Mouse (Mus musculus): ENCODE results near the gene Dtx1. TPM values are rescaled to one million over a fixed set of nuclear protein-coding genes. Genes with fewer than 3 reads are reported as not detected.

Gene Dtx1
- total RNA-seq, 2 experiments from 2014 or later: not detected

DNA sequence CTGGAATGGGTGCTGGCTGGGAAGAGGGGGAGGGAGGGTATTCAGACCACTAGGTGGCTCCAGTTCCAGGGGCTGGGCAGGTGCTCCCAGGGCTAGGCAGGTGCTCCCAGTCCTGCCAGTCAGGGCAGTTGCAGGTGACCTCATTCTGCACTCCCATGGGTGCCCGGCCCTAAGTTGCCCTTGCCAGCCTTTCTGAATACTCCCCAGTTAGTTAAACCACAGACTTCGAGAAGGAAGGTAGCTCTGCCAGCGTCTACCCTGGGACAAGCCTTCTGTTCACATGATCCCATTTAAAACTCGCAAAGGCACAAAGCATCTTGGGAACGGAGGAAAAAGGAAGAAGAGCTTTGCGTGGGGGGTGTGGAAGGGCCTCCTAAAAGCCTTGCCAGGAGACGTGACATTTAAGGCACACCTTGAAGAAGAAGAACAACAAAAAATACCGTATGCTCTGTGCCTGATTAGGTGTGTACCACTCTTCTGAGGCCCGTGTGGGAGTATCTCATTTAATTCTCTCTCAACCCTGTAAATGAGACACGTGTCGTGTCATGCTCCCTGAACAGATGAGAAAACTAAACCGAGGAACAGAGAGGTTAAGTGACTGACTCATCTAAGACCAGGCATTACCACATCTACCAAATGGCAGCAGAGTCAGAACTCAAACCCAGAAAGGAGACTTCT lies 63.8 kb downstream of the Dtx1 start:
- ATAC-seq (replicated peaks; ENCODE audit: low FRiP score, poor library complexity, severe bottlenecking): no peak

DNA sequence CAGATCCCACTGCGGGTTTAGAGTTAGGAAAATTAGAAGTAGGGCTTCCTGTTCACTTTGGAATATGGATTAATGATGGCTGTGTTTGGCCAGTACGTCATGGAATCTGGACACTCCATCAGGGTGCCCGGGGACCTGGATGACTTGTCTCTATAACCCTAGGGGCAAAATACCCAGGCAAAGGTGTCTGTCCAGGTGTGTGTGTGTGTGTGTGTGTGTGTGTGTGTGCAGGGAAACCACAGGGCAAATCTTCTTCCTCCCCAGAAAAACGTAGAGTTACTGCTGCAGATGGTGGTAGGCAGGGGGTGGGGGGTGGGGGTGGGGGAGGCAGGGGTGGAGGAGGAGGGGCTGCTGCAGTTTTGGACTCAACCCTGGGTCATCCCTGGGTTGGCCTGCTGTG lies 64.4 kb downstream of the Dtx1 start:
- no peak for ATAC-seq (replicated peaks; ENCODE audit: low FRiP score, poor library complexity, severe bottlenecking)

DNA sequence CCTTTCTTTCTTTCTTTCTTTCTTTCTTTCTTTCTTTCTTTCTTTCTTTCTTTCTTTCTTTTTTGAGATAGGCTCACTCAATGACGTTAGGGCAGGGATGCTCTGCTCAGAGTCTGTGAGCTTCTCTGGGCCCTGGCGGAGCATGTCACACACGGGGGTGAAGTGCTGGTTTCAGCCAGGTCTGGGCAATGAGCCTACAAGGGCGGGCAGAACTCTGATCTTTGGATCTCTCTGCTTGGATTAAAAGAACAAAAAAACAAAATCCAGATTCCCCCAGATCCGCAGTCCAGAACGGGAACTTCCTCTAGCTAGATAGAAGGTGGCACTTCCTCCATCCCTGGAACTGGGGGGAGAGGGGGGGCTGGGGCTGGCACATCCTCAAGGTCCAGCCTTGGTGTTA lies 65.9 kb downstream of the Dtx1 start:
- ATAC-seq (replicated peaks; ENCODE audit: low FRiP score, poor library complexity, severe bottlenecking): no peak

DNA sequence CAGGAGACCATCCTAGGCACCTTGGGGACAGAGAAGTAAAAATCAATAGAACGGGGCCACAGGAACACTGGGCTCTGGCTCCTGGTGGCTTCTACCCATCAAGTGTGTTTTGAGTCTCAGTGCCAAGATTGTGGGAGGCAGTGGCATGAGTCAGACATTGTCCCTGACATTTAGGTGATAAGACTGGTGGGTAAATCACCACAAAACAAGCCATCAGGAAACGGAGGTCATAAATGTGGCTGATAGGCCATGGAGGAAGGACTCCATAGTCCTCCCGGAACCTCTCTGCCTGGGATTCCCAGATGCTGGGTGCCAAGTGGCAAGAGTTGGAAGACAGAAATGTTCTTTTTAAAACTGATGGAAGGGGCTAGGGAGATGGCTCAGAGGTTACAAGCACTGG lies 67.5 kb downstream of the Dtx1 start:
- ATAC-seq (replicated peaks; ENCODE audit: low FRiP score, poor library complexity, severe bottlenecking): no peak

DNA sequence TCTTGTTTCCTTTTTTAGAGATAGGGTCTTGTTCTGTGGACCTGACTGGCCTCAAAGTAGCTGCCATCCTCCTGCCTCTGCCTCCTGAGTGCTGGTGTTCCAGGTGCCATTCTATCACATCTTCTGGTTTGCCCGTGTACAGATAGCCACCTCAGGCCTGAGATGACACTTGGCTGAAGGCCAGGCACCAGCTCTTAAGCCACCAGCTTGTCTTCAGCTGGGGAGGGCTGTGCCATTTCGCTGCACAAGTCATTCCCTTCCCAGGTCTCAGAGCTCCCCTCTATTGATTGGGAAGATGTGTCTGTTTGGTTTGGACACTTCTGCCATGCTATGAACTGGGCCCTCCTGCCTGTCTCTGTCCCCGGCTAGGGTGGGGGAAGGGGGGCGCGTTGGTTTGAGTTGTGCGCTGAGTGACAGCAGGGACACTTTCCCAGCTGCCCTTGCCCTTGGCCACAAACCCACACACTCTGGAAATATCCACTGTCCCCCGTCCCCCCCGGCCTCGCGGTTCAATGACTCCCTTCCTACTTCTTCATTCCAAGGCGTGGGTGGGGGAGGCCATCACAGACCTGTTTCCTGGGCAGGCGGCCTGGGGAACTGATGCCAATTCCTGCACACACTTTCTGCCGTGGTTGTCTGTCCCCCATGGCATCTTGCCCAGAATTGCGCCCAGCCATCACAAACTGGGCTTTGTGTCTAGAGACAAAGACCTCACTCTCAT lies 68.2 kb downstream of the Dtx1 start:
- no peak for ATAC-seq (replicated peaks; ENCODE audit: low FRiP score, poor library complexity, severe bottlenecking)

DNA sequence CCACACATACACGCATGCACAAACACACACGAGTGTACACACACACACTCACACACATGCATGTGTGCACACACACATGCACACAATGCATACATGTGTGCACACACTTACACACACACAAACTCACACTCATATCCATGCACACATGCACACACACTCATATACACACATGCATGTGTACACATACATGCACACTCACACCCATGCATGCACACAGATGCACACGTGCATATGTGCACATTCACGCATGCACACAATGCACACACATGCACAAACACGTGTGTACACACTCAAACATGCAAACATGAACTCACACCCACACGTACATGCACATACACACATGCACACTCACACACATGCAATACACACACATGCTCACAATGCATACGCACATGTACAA lies 71.6 kb downstream of the Dtx1 start:
- no peak for ATAC-seq (replicated peaks; ENCODE audit: low FRiP score, poor library complexity, severe bottlenecking)

DNA sequence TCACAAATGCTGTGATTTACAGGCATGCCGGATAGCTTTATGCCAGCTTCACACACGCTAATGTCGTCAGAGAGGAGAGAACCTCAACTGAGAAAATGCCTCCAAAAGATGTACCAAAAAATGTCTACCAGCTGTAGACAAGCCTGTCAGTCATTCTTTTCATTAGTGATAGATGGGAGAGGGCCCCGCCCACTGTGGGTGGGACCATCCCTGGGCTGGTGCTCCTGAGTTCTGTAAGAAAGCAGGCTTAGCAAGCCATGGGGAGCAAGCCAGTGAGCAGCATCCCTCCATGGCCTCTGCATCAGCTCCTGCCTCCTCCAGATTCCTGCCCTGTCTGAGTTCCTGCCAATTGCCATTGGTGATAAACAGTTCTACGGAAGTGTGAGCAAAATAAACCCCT lies 76.1 kb downstream of the Dtx1 start:
- ATAC-seq (replicated peaks; ENCODE audit: low FRiP score, poor library complexity, severe bottlenecking): no peak

DNA sequence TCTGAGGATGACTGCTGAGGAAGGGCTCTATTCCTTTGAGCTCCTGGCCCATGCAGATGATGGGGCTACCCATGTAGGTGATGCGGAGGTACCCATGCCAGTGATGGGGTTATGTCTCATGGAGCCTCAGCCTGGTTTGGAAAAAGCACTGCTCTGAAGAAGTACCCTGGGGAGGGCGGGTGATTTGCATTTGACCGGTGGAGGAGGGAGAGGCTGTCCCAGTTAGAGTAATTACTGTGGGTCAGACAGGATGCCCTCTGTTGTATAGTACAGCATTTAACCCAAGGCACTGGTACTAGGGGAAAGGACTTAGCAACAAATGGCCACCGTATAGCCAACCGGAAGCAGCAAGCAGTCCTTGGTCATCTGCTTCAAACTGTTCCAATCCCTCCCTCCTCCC lies 76.9 kb downstream of the Dtx1 start:
- no peak for ATAC-seq (replicated peaks; ENCODE audit: low FRiP score, poor library complexity, severe bottlenecking)

DNA sequence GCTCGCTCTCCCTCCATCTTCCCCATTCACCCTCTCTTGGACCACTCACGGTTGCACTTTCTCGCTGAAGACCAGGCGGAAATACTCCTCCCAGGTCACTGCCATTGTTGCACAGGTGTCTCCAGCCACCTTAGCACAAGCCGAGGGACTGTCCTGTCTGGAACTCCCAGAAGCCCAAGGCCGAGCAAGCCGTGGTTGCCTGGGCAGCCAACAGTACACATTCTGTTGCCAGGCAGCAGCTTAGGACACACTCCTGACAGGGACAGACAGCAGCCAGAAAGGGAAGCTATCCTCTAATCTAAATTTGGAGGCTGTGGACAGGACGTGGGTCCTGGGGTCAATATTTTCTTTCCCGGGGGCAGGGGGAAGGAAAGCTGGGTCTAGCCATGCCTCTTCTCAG lies 77.6 kb downstream of the Dtx1 start, which contains the start of gene Cfap73:
Gene Cfap73, minus strand, starts transcription at position 105 of the 400 bp plus-strand sequence.
- ATAC-seq (replicated peaks; ENCODE audit: low FRiP score, poor library complexity, severe bottlenecking): no peak

DNA sequence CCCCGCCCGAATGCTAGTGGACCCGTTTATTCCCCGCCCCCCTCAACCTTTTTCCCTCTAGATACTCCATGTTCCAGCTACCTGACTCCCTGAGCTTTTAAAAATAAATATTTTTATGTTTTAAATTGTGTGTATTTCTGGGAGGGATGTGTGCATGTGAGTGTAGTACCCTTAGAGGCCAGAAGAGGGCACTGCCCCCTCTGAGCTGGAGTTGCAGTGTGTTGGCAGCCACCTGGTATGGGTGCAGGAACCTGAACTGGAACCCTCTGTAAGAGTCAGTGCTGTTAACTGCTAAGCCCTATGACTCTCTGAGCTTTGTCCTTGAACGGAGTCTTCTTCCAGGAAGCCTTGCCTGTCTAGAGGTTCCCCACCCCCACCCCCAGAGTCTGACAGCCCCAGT lies 79.8 kb downstream of the Dtx1 start:
- no peak for ATAC-seq (replicated peaks; ENCODE audit: low FRiP score, poor library complexity, severe bottlenecking)

DNA sequence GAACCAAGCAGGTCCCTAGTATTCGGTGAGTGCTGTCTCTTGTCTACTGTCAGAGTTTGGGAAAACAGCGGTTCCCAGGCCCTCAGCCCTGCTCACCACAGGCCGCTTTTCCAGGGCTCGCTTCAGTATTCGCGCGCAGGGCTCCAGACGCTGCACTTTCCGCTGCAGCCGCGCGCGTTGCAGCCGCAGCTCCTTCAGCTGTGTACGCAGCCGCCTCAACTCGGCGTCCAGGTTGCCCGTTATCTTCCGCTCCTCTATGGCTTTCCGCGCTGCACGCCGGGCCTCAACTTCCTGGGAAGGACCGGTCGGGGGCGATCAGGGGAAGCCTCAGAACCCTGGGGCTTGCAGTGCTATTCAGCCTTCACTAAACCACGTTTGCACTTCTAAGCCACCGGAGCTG lies 80.6 kb downstream of the Dtx1 start:
- ATAC-seq (replicated peaks; ENCODE audit: low FRiP score, poor library complexity, severe bottlenecking): no peak

Other genes with a start within 250 kb of the Dtx1 start
- not detected in 2 replicates for gene Sdsl, start 239.1 kb downstream of the Dtx1 start, total RNA-seq (2015; ENCODE audit: low replicate concordance)
- 3.4 and 3.9 TPM in 2 replicates for gene Sdsl, start 239.1 kb downstream of the Dtx1 start, total RNA-seq (2017; ENCODE audit: low replicate concordance)
- not detected in 2 replicates for gene Sds, start 235.4 kb downstream of the Dtx1 start, total RNA-seq (2015; ENCODE audit: low replicate concordance)
- not detected in 2 replicates for gene Sds, start 235.4 kb downstream of the Dtx1 start, total RNA-seq (2017; ENCODE audit: low replicate concordance)
- 1.7 and 7.7 TPM in 2 replicates for gene Plbd2, start 208.3 kb downstream of the Dtx1 start, total RNA-seq (2015; ENCODE audit: low replicate concordance)
- gene Plbd2, start 208.3 kb downstream of the Dtx1 start, total RNA-seq (2017; ENCODE audit: low replicate concordance): 1.4 and 3.8 TPM in 2 replicates
- 14.2 and 17.1 TPM in 2 replicates for gene Slc8b1, start 200.8 kb downstream of the Dtx1 start, total RNA-seq (2015; ENCODE audit: low replicate concordance)
- gene Slc8b1, start 200.8 kb downstream of the Dtx1 start, total RNA-seq (2017; ENCODE audit: low replicate concordance): 6.1 and 8.4 TPM in 2 replicates
- gene Tpcn1, start 123.3 kb downstream of the Dtx1 start, total RNA-seq (2015; ENCODE audit: low replicate concordance): 199 and 213 TPM in 2 replicates
- 147 and 161 TPM in 2 replicates for gene Tpcn1, start 123.3 kb downstream of the Dtx1 start, total RNA-seq (2017; ENCODE audit: low replicate concordance)
- gene Iqcd, start 122.9 kb downstream of the Dtx1 start, total RNA-seq (2015; ENCODE audit: low replicate concordance): 3.8 and 10.4 TPM in 2 replicates
- 15.2 and 21.7 TPM in 2 replicates for gene Iqcd, start 122.9 kb downstream of the Dtx1 start, total RNA-seq (2017; ENCODE audit: low replicate concordance)
- gene Rita1, start 99.3 kb downstream of the Dtx1 start, total RNA-seq (2015; ENCODE audit: low replicate concordance): 2.7 and 3.8 TPM in 2 replicates
- gene Rita1, start 99.3 kb downstream of the Dtx1 start, total RNA-seq (2017; ENCODE audit: low replicate concordance): 0.84 TPM in 1 of 2 replicates, not detected in the other
- 1.7 and 1.9 TPM in 2 replicates for gene Ddx54, start 99.2 kb downstream of the Dtx1 start, total RNA-seq (2015; ENCODE audit: low replicate concordance)
- gene Ddx54, start 99.2 kb downstream of the Dtx1 start, total RNA-seq (2017; ENCODE audit: low replicate concordance): 5.2 and 6.0 TPM in 2 replicates
- not detected in 2 replicates for gene Cfap73, start 77.7 kb downstream of the Dtx1 start, total RNA-seq (2015; ENCODE audit: low replicate concordance)
- gene Cfap73, start 77.7 kb downstream of the Dtx1 start, total RNA-seq (2017; ENCODE audit: low replicate concordance): not detected in 2 replicates
- gene Rasal1, start 63.1 kb downstream of the Dtx1 start, total RNA-seq (2015; ENCODE audit: low replicate concordance): not detected in 2 replicates
- not detected in 2 replicates for gene Rasal1, start 63.1 kb downstream of the Dtx1 start, total RNA-seq (2017; ENCODE audit: low replicate concordance)
- gene Oas2, start 37.9 kb upstream of the Dtx1 start, total RNA-seq (2015; ENCODE audit: low replicate concordance): 10.2 and 17.9 TPM in 2 replicates
- gene Oas2, start 37.9 kb upstream of the Dtx1 start, total RNA-seq (2017; ENCODE audit: low replicate concordance): 3.8 and 7.0 TPM in 2 replicates
- gene Oas3, start 65.7 kb upstream of the Dtx1 start, total RNA-seq (2015; ENCODE audit: low replicate concordance): 67.2 and 98.2 TPM in 2 replicates
- 75.8 and 76.4 TPM in 2 replicates for gene Oas3, start 65.7 kb upstream of the Dtx1 start, total RNA-seq (2017; ENCODE audit: low replicate concordance)
- 4.2 TPM in 1 of 2 replicates, not detected in the other for gene Oas1e, start 83.6 kb upstream of the Dtx1 start, total RNA-seq (2015; ENCODE audit: low replicate concordance)
- gene Oas1e, start 83.6 kb upstream of the Dtx1 start, total RNA-seq (2017; ENCODE audit: low replicate concordance): 1.4 and 3.9 TPM in 2 replicates
- gene Oas1c, start 100.6 kb upstream of the Dtx1 start, total RNA-seq (2015; ENCODE audit: low replicate concordance): 1.7 and 9.8 TPM in 2 replicates
- 2.3 and 3.3 TPM in 2 replicates for gene Oas1c, start 100.6 kb upstream of the Dtx1 start, total RNA-seq (2017; ENCODE audit: low replicate concordance)
- gene Oas1f, start 135.4 kb upstream of the Dtx1 start, total RNA-seq (2015; ENCODE audit: low replicate concordance): not detected in 2 replicates
- gene Oas1f, start 135.4 kb upstream of the Dtx1 start, total RNA-seq (2017; ENCODE audit: low replicate concordance): not detected in 2 replicates
- not detected in 2 replicates for gene Oas1h, start 149.5 kb upstream of the Dtx1 start, total RNA-seq (2015; ENCODE audit: low replicate concordance)
- not detected in 2 replicates for gene Oas1h, start 149.5 kb upstream of the Dtx1 start, total RNA-seq (2017; ENCODE audit: low replicate concordance)
- gene Oas1g, start 175.7 kb upstream of the Dtx1 start, total RNA-seq (2015; ENCODE audit: low replicate concordance): 1.0 TPM in 1 of 2 replicates, not detected in the other
- 0.94 TPM in 1 of 2 replicates, not detected in the other for gene Oas1g, start 175.7 kb upstream of the Dtx1 start, total RNA-seq (2017; ENCODE audit: low replicate concordance)
- gene Oas1a, start 195.6 kb upstream of the Dtx1 start, total RNA-seq (2015; ENCODE audit: low replicate concordance): 5.6 and 6.0 TPM in 2 replicates
- 6.8 and 8.8 TPM in 2 replicates for gene Oas1a, start 195.6 kb upstream of the Dtx1 start, total RNA-seq (2017; ENCODE audit: low replicate concordance)
- gene Oas1d, start 202.6 kb upstream of the Dtx1 start, total RNA-seq (2015; ENCODE audit: low replicate concordance): not detected in 2 replicates
- gene Oas1d, start 202.6 kb upstream of the Dtx1 start, total RNA-seq (2017; ENCODE audit: low replicate concordance): not detected in 2 replicates